Mouse (Mus musculus) R1 (cell line): ENCODE results near the gene Lmod2.

Experiments used
- DNase-seq: peaks from one replicate; pipeline ENCODE4 v3.0.0-alpha.2; 2018; ENCODE audit warnings: low read depth, low spot score

Lmod2 gene

GRCm38 (mm10) chr6:24597500-24597899 lies at the start of gene Lmod2:
Gene Lmod2, plus strand, starts transcription at chr6:24597762.
- DNase-seq, result no peak

GRCm38 (mm10) chr6:24549801-24550200 lies 47.8 kb upstream of the Lmod2 start:
- DNase-seq, result no peak

GRCm38 (mm10) chr6:24552046-24552445 lies 45.5 kb upstream of the Lmod2 start:
- DNase-seq, result no peak

GRCm38 (mm10) chr6:24554427-24555086 lies 43.0 kb upstream of the Lmod2 start:
- DNase-seq, result no peak

- no peak for DNase-seq
Measured at GRCm38 (mm10) chr6:24555488-24555887, 42.1 kb upstream of the Lmod2 start.

GRCm38 (mm10) chr6:24564081-24564480 lies 33.5 kb upstream of the Lmod2 start:
- DNase-seq, result no peak

- DNase-seq, result no peak
Measured at GRCm38 (mm10) chr6:24564886-24565285, 32.7 kb upstream of the Lmod2 start.

- DNase-seq, result no peak
Measured at GRCm38 (mm10) chr6:24568963-24569362, 28.6 kb upstream of the Lmod2 start.

- no peak for DNase-seq
Measured at GRCm38 (mm10) chr6:24569711-24570110, 27.9 kb upstream of the Lmod2 start.

GRCm38 (mm10) chr6:24570278-24570677 lies 27.3 kb upstream of the Lmod2 start:
- no peak for DNase-seq

GRCm38 (mm10) chr6:24571126-24571525 lies 26.4 kb upstream of the Lmod2 start:
- DNase-seq, result no peak

- DNase-seq, result no peak
Measured at GRCm38 (mm10) chr6:24572431-24572830, 25.1 kb upstream of the Lmod2 start.

GRCm38 (mm10) chr6:24573319-24573718 lies 24.2 kb upstream of the Lmod2 start:
- no peak for DNase-seq

GRCm38 (mm10) chr6:24583456-24583855 lies 14.1 kb upstream of the Lmod2 start:
- no peak for DNase-seq

- no peak for DNase-seq
Measured at GRCm38 (mm10) chr6:24585431-24586310, 11.9 kb upstream of the Lmod2 start.

- no peak for DNase-seq
Measured at GRCm38 (mm10) chr6:24586885-24587284, 10.7 kb upstream of the Lmod2 start.

GRCm38 (mm10) chr6:24590282-24590681 lies 7.3 kb upstream of the Lmod2 start:
- no peak for DNase-seq

GRCm38 (mm10) chr6:24591525-24592218 lies 5.9 kb upstream of the Lmod2 start:
- no peak for DNase-seq

- no peak for DNase-seq
Measured at GRCm38 (mm10) chr6:24599179-24599578, 1.6 kb downstream of the Lmod2 start.

GRCm38 (mm10) chr6:24599639-24600038 lies 2.1 kb downstream of the Lmod2 start:
- DNase-seq, result no peak

GRCm38 (mm10) chr6:24600134-24600533 lies 2.6 kb downstream of the Lmod2 start:
- DNase-seq, result no peak

GRCm38 (mm10) chr6:24600726-24601125 lies 3.2 kb downstream of the Lmod2 start:
- no peak for DNase-seq
